Mouse (Mus musculus) heart, embryonic 11.5 days (tissue): ENCODE data around the gene Golph3. TPM values are rescaled to one million over a fixed set of nuclear protein-coding genes. Genes with fewer than 3 reads are reported as not detected.

Source experiments
- ATAC-seq: fragments of 200-750 bp; cut with Nextera tagmentation; replicated peaks from 2 replicates; pipeline ENCODE4 v1.8.0; 2017; ENCODE audit warnings: moderate library complexity; ENCODE audit not compliant: insufficient number of reproducible peaks, low FRiP score, low TSS enrichment
- H3K27ac ChIP-seq: fragments of 300-500 bp; sonication (generic); 2 replicates; pipeline ENCODE4 v1.5.1; 2014; ENCODE audit warnings: mild to moderate bottlenecking, low read depth, low read length
- H3K27me3 ChIP-seq: fragments of 300-500 bp; sonication (generic); 2 replicates; pipeline ENCODE4 v1.6.1; 2014; ENCODE audit warnings: mild to moderate bottlenecking, low read length, mixed read lengths; ENCODE audit not compliant: control insufficient read depth, insufficient read depth
- H3K36me3 ChIP-seq: fragments of 300-500 bp; sonication (generic); 2 replicates; pipeline ENCODE4 v1.6.1; 2014; ENCODE audit warnings: mild to moderate bottlenecking, low read length, moderate library complexity, mixed read lengths; ENCODE audit not compliant: control insufficient read depth, insufficient read depth
- H3K4me1 ChIP-seq: fragments of 300-500 bp; sonication (generic); 2 replicates; pipeline ENCODE4 v1.6.1; 2014; ENCODE audit warnings: low read length; ENCODE audit not compliant: control insufficient read depth, insufficient read depth
- H3K4me2 ChIP-seq: fragments of 300-500 bp; sonication (generic); 2 replicates; pipeline ENCODE4 v1.6.1; 2014; ENCODE audit warnings: mild to moderate bottlenecking, moderate library complexity
- H3K4me3 ChIP-seq: fragments of 300-500 bp; sonication (generic); 2 replicates; pipeline ENCODE4 v1.5.1; 2014; ENCODE audit warnings: low read depth, low read length
- H3K9ac ChIP-seq: fragments of 300-500 bp; sonication (generic); 2 replicates; pipeline ENCODE4 v1.6.1; 2014; ENCODE audit warnings: mild to moderate bottlenecking, low read depth, low read length, moderate library complexity
- H3K9me3 ChIP-seq: fragments of 300-500 bp; sonication (generic); replicated peaks from 2 replicates; pipeline ENCODE4 v1.6.1; 2016; ENCODE audit warnings: low read length; ENCODE audit not compliant: control insufficient read depth
- WGBS: fragments of 180-500 bp; shearing (Covaris S2); extraction: QIAGEN DNeasy Blood & Tissue Kit; methylation state at CpG from one replicate; pipeline ENCODE4 v1.1.7; 2014; ENCODE audit not compliant: insufficient replicate concordance; 5-methylcytosine and 5-hydroxymethylcytosine counted together
- polyA plus RNA-seq: library from polyadenylated mRNA; unstranded; fragments of >200 nt; fragmentation: Nextera tagmentation; extraction: Ambion mirVana; gene quantifications from 2 replicates; pipeline ENCODE4 v1.2.1, GENCODE M21; 2014

Golph3 gene
- polyA plus RNA-seq, 1 experiment from 2014 or later: 85.8 TPM

DNA sequence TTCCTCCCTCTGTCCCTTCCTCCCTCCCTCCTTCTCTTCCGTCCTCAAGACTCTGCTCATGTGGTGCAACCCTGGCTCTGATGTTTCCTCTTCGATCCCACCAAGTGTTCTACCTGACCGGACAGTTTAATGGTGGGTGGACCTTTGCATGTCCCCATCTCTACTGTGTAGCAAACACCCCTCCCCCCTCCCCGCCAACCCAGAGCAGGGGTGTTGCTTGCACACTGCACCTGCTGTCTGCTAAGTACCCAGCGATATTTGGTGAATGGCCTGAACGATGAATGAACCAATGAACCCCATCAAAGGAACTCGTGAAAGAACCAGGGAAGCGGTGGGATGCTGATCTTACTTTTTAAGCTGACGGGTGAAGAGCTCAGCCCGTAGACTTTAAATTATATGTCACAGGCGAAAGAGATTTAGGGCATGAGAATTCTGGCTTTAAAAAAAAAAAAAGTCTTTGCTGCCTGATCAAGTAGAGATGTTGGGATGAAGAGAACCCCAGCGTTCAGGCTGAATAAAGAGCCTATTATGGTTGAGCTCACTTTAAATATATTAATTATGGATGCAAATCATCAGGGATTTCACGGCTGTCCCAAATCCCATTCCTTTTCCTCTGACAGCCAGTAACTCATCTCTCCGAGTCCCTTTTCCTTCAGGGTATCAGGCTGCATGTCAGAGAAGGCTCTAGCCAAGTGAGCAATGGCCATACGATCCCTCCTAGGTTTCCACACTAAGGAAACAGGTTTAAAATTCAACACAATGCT, 67.7 kb downstream of the Golph3 start:
- Histone ChIP-seq H3K27ac (no peak overlapping the region), H3K4me2 (no peak overlapping the region), H3K9me3 (no peaks in the 10 kb centered on the region), H3K9ac (no peak overlapping the region), H3K36me3 (no peaks in the 10 kb centered on the region), H3K4me1 (no peaks in the 10 kb centered on the region), H3K4me3 (no peak overlapping the region), H3K27me3 (no peaks in the 10 kb centered on the region)
- WGBS: 84% methylated on average over 15 of the region's 15 CpGs
- no peak for ATAC-seq

DNA sequence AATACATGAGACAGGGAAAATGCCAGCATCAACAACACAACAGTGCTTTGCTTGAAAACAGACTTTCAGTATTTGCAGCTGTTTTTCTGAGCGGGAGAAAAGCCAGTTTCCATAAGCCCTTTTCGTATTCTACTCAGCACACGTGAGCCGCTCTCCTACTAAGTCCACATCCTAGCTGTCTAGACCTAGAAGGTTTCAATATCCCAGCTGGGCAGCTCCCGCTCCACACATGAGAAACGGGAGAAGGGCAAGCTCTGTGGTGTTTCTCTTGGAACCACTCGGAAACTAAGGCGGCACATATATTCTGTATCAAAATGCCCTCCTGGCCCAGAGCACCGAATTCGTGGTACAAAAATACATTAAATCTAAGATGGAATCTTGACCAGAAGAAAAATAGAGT, 73.5 kb downstream of the Golph3 start:
- Histone ChIP-seq H3K36me3 (no peaks in the 10 kb centered on the region), H3K27ac (no peak overlapping the region), H3K4me2 (no peak overlapping the region), H3K4me1 (no peaks in the 10 kb centered on the region), H3K9ac (no peak overlapping the region), H3K9me3 (no peaks in the 10 kb centered on the region), H3K4me3 (no peak overlapping the region), H3K27me3 (no peaks in the 10 kb centered on the region)
- no peak for ATAC-seq
- 90% methylated on average over 10 of the region's 10 CpGs for WGBS

DNA sequence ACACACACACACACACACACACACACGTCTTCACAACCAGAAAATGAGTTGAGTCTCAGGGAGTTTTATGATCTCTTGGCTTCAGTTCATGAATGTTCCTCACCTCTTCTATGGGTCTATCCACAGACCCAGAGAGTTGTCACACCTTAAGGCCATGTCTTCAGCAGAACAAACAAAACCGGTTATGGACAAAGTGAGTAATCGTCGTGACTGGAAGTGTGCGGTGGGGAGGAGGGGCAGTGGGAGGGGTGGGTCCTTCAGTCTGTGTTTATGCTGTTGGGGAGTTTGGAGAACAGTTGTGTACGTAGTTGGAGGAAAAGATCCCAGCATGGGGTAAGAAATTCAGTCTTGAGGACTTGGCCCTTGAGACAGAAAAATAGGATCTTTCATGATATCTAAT, 75.8 kb downstream of the Golph3 start:
- ATAC-seq: no peak
- Histone ChIP-seq H3K27me3 (no peaks in the 10 kb centered on the region), H3K4me3 (no peak overlapping the region), H3K9me3 (no peaks in the 10 kb centered on the region), H3K4me1 (no peaks in the 10 kb centered on the region), H3K4me2 (no peak overlapping the region), H3K9ac (no peak overlapping the region), H3K27ac (no peak overlapping the region), H3K36me3 (peaks cover 4% of the 10 kb centered on the region; the same call in 1 of the 2 replicates)
- 75% methylated on average over 6 of the region's 6 CpGs for WGBS

Other genes with a start within 250 kb of the Golph3 start
- gene Zfr, start 203.6 kb upstream of the Golph3 start, polyA plus RNA-seq: 113 and 118 TPM in 2 replicates
- 15.5 and 16.6 TPM in 2 replicates for gene Mtmr12, start 116.4 kb upstream of the Golph3 start, polyA plus RNA-seq
- not detected in 2 replicates for gene 1810049J17Rik, start 449 bp downstream of the Golph3 start, polyA plus RNA-seq